Mouse (Mus musculus) spleen, embryonic (tissue): ENCODE measurements at regions not wholly inside any gene's neighbourhood (a gene's known extent, or its start where the extent isn't known, plus 50 kb on each side); places are given as distances from the start of the nearest gene placed in this dataset.

Experiments used
- CTCF ChIA-PET: fragments of 350-600 bp; sonication (Branson Sonifier 250); formaldehyde crosslinking; loops from one replicate; lab custom pipeline; 2022; lab: Charles Lee

- CTCF ChIA-PET: interaction anchor here (0.6 kb wide), 1 partner anchor 630 kb away, joined by 3 read pairs; no protein-coding TSS in a partner anchor
These were observed 195.7 kb downstream of the Rgs3 start for GRCm38 (mm10) chr4:62755237-62755900.

GRCm38 (mm10) chr4:62756721-62757206 is 197.1 kb downstream of the Rgs3 start:
- CTCF ChIA-PET: no interaction called here

- CTCF ChIA-PET: interaction anchor here (0.9 to 1.6 kb wide), 3 partner anchors 197 to 201 kb away, joined by 3 to 4 read pairs (median 3); partner anchors contain the start of gene Rgs3
These were observed 201.3 kb downstream of the Rgs3 start for GRCm38 (mm10) chr4:62760748-62761604.

- CTCF ChIA-PET: interaction anchor here (0.9 to 1.6 kb wide), 2 partner anchors 198 to 200 kb away, joined by 3 to 4 read pairs; no protein-coding TSS in a partner anchor
These were observed 202.0 kb downstream of the Rgs3 start for GRCm38 (mm10) chr4:62761672-62762071.

- CTCF ChIA-PET: interaction anchor here (1.3 kb wide), 1 partner anchor 65 kb away, joined by 6 read pairs; no protein-coding TSS in a partner anchor
These were observed 201.4 kb upstream of the Zfp618 start for GRCm38 (mm10) chr4:62763990-62764389.

- CTCF ChIA-PET: no interaction called here
These were observed 195.7 kb upstream of the Zfp618 start for GRCm38 (mm10) chr4:62769469-62770234.

- CTCF ChIA-PET: no interaction called here
These were observed 190.3 kb upstream of the Zfp618 start for GRCm38 (mm10) chr4:62775005-62775609.

- CTCF ChIA-PET: no interaction called here
These were observed 188.5 kb upstream of the Zfp618 start for GRCm38 (mm10) chr4:62776881-62777280.

- CTCF ChIA-PET: no interaction called here
These were observed 187.9 kb upstream of the Zfp618 start for GRCm38 (mm10) chr4:62777436-62777835.

GRCm38 (mm10) chr4:62778621-62779020 is 186.8 kb upstream of the Zfp618 start:
- CTCF ChIA-PET: no interaction called here

GRCm38 (mm10) chr4:62780409-62780808 is 185.0 kb upstream of the Zfp618 start:
- CTCF ChIA-PET: interaction anchor here (0.5 to 0.9 kb wide), 4 partner anchors 50 to 238 kb away, joined by 3 to 6 read pairs (median 4); no protein-coding TSS in a partner anchor

GRCm38 (mm10) chr4:62780837-62781236 is 184.5 kb upstream of the Zfp618 start:
- CTCF ChIA-PET: interaction anchor here (0.5 to 0.9 kb wide), 3 partner anchors 50 to 212 kb away, joined by 3 to 6 read pairs (median 4); no protein-coding TSS in a partner anchor

GRCm38 (mm10) chr4:62781309-62781800 is 184.0 kb upstream of the Zfp618 start:
- CTCF ChIA-PET: interaction anchor here (0.6 kb wide), 1 partner anchor 50 kb away, joined by 4 read pairs; no protein-coding TSS in a partner anchor

- CTCF ChIA-PET: no interaction called here
These were observed 179.7 kb upstream of the Zfp618 start for GRCm38 (mm10) chr4:62785711-62786110.

GRCm38 (mm10) chr4:62789696-62790095 is 175.7 kb upstream of the Zfp618 start:
- CTCF ChIA-PET: no interaction called here

GRCm38 (mm10) chr4:62793582-62793981 is 171.8 kb upstream of the Zfp618 start:
- CTCF ChIA-PET: no interaction called here

- CTCF ChIA-PET: no interaction called here
These were observed 169.8 kb upstream of the Zfp618 start for GRCm38 (mm10) chr4:62795538-62795937.

GRCm38 (mm10) chr4:62799923-62800322 is 165.4 kb upstream of the Zfp618 start:
- CTCF ChIA-PET: no interaction called here

GRCm38 (mm10) chr4:62805841-62806240 is 159.5 kb upstream of the Zfp618 start:
- CTCF ChIA-PET: no interaction called here

GRCm38 (mm10) chr4:62806786-62807185 is 158.6 kb upstream of the Zfp618 start:
- CTCF ChIA-PET: no interaction called here
